Mouse (Mus musculus) stomach, postnatal 0 days (tissue): ENCODE data around the gene Ankrd6.

ENCODE experiments used
- CTCF ChIP-seq: IDR thresholded peaks from 2 replicates; pipeline ENCODE4 v1.5.1; 2016; ENCODE audit warnings: antibody characterized with exemption, low read depth, mild to moderate bottlenecking, moderate library complexity
- EP300 ChIP-seq: optimal IDR thresholded peaks from 2 replicates; pipeline ENCODE3; 2016; ENCODE audit warnings: antibody characterized with exemption

GRCm38 (mm10) chr4:32984801-32985675 lies 34.4 kb upstream of the Ankrd6 start:
- TF ChIP-seq CTCF (peak; percentile 50), EP300 (no peak)
